Mouse (Mus musculus): ENCODE data around the gene Polk. TPM values are rescaled to one million over a fixed set of nuclear protein-coding genes. Genes with fewer than 3 reads are reported as not detected.

Gene Polk
- polyA plus RNA-seq, 1 experiment, result 0.30 TPM

DNA sequence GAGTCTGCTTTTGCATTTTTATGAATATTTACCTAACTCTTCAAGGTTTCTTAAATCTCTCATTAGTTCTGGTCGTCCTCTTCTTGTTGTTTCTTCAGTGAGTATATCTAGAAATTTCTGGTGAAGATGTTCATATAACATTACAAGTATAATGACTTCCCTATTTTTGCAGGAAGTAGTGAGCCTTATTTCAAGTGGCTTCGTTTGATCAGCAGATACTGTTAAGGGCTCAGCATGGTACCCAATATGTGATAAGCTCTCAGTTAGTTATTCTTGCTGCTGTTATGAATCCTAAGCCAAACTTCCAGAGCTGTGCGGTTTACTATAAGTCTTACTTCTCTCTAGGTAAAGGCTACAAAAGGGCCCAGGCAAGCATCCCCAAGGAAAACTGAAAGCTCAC lies 12.8 kb downstream of the Polk start:
- Histone ChIP-seq H3K4me3 (ENCODE audit: low read depth, low read length) (no peak overlapping the region), H3K27ac (ENCODE audit: insufficient read depth, low read depth, low read length) (no peak overlapping the region), H3K4me1 (ENCODE audit: control insufficient read depth, insufficient read depth, insufficient read length, low read length) (peaks cover 8% of the 10 kb centered on the region; the same call in 1 of the 2 replicates), H3K36me3 (ENCODE audit: control insufficient read depth, insufficient read depth, low read length) (no peaks in the 10 kb centered on the region), H3K27me3 (ENCODE audit: control insufficient read depth, insufficient read depth, low read length) (no peaks in the 10 kb centered on the region)
- no peak for TF ChIP-seq POLR2A (IDR thresholded peaks at IDR 0.05; ENCODE audit: low read depth, low read length)
- no peak for TF ChIP-seq CTCF (IDR thresholded peaks at IDR 0.05; ENCODE audit: extremely low read depth, insufficient read length, insufficient replicate concordance, low read depth, low read length)
- 82% methylated on average over 3 of the region's 3 CpGs for WGBS

- WGBS, result 77% methylated on average over 3 of the region's 3 CpGs
These were observed 13.6 kb downstream of the Polk start for GRCm38 (mm10) chr13:96528776-96529175.

GRCm38 (mm10) chr13:96527856-96528255 lies 14.5 kb downstream of the Polk start:
- Histone ChIP-seq H3K4me1 (ENCODE audit: control insufficient read depth, insufficient read depth, insufficient read length, low read length) (peaks cover 8% of the 10 kb centered on the region; the same call in 1 of the 2 replicates), H3K27me3 (ENCODE audit: control insufficient read depth, insufficient read depth, low read length) (no peaks in the 10 kb centered on the region), H3K27ac (ENCODE audit: insufficient read depth, low read depth, low read length) (no peak overlapping the region), H3K4me3 (ENCODE audit: low read depth, low read length) (no peak overlapping the region), H3K36me3 (ENCODE audit: control insufficient read depth, insufficient read depth, low read length) (no peaks in the 10 kb centered on the region)
- TF ChIP-seq POLR2A (IDR thresholded peaks at IDR 0.05; ENCODE audit: low read depth, low read length) (no peak), CTCF (IDR thresholded peaks at IDR 0.05; ENCODE audit: extremely low read depth, insufficient read length, insufficient replicate concordance, low read depth, low read length) (no peak)
- whole genome bisulfite sequencing, result 88% methylated on average over 11 of the region's 11 CpGs

More at GRCm38 (mm10) chr13:96528776-96529175, 13.6 kb downstream of the Polk start:
- no peaks in the 10 kb centered on the region for H3K27me3 ChIP-seq (ENCODE audit: control insufficient read depth, insufficient read depth, low read length)
- H3K27ac ChIP-seq (ENCODE audit: insufficient read depth, low read depth, low read length), result no peak overlapping the region
- H3K36me3 ChIP-seq (ENCODE audit: control insufficient read depth, insufficient read depth, low read length), result no peaks in the 10 kb centered on the region
- TF ChIP-seq POLR2A (IDR thresholded peaks at IDR 0.05; ENCODE audit: low read depth, low read length), result no peak
- TF ChIP-seq CTCF (IDR thresholded peaks at IDR 0.05; ENCODE audit: extremely low read depth, insufficient read length, insufficient replicate concordance, low read depth, low read length), result no peak
- H3K4me3 ChIP-seq (ENCODE audit: low read depth, low read length), result no peak overlapping the region
- H3K4me1 ChIP-seq (ENCODE audit: control insufficient read depth, insufficient read depth, insufficient read length, low read length), result peaks cover 8% of the 10 kb centered on the region; the same call in 1 of the 2 replicates

GRCm38 (mm10) chr13:96527022-96527421 lies 15.4 kb downstream of the Polk start:
- no peak for TF ChIP-seq CTCF (IDR thresholded peaks at IDR 0.05; ENCODE audit: extremely low read depth, insufficient read length, insufficient replicate concordance, low read depth, low read length)
- TF ChIP-seq POLR2A (IDR thresholded peaks at IDR 0.05; ENCODE audit: low read depth, low read length), result no peak
- H3K4me1 ChIP-seq (ENCODE audit: control insufficient read depth, insufficient read depth, insufficient read length, low read length), result peaks cover 4% of the 10 kb centered on the region; the same call in 1 of the 2 replicates
- no peaks in the 10 kb centered on the region for H3K27me3 ChIP-seq (ENCODE audit: control insufficient read depth, insufficient read depth, low read length)
- H3K36me3 ChIP-seq (ENCODE audit: control insufficient read depth, insufficient read depth, low read length), result no peaks in the 10 kb centered on the region
- H3K4me3 ChIP-seq (ENCODE audit: low read depth, low read length), result no peak overlapping the region
- H3K27ac ChIP-seq (ENCODE audit: insufficient read depth, low read depth, low read length), result no peak overlapping the region
- WGBS, result 88% methylated on average over 3 of the region's 3 CpGs

DNA sequence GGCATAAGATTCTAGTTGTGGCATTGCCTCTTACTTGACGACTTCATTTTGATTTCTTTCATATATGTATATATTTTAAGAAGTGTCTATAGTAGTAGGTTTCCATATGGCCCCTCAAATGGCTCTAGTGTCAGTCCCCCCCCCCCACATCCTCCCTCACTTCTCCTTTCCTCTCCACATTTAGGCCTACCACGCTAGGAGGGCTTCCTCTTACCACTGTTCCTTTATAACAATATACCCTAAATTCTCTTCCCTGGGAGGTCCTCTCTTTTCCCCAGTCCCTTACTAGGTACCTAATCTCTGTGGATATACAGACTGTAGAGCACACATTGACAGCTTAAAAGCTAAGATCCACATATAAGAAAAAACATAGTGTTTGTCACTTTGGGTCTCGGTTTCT lies 21.1 kb downstream of the Polk start:
- no peak overlapping the region for H3K27ac ChIP-seq (ENCODE audit: insufficient read depth, low read depth, low read length)
- 95% methylated on average over 3 of the region's 3 CpGs for WGBS
- TF ChIP-seq CTCF (IDR thresholded peaks at IDR 0.05; ENCODE audit: extremely low read depth, insufficient read length, insufficient replicate concordance, low read depth, low read length), result no peak
- no peak for TF ChIP-seq POLR2A (IDR thresholded peaks at IDR 0.05; ENCODE audit: low read depth, low read length)
- H3K36me3 ChIP-seq (ENCODE audit: control insufficient read depth, insufficient read depth, low read length), result no peaks in the 10 kb centered on the region
- H3K4me3 ChIP-seq (ENCODE audit: low read depth, low read length), result no peak overlapping the region
- no peaks in the 10 kb centered on the region for H3K27me3 ChIP-seq (ENCODE audit: control insufficient read depth, insufficient read depth, low read length)
- H3K4me1 ChIP-seq (ENCODE audit: control insufficient read depth, insufficient read depth, insufficient read length, low read length), result no peaks in the 10 kb centered on the region

DNA sequence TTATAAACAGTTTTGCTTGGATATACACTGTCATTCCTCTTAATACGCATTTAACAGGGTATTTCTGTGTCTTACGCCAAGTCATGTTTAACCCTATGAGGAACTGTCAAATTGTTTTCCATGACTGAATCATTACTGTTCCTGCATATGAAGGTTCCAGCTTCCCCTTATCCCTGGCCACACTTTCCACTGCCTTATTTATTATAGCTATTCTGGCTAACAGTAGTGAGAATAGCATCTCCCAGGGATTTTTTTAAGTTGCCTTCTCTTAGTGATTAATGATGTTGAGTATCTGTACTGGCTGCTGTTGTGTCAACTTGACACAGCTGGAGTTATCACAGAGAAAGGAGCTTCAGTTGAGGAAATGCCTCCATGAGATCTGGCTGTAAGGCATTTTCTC lies 25.0 kb downstream of the Polk start:
- 90% methylated on average over 2 of the region's 2 CpGs for WGBS
- Histone ChIP-seq H3K27ac (ENCODE audit: insufficient read depth, low read depth, low read length) (no peak overlapping the region), H3K4me1 (ENCODE audit: control insufficient read depth, insufficient read depth, insufficient read length, low read length) (no peaks in the 10 kb centered on the region)

DNA sequence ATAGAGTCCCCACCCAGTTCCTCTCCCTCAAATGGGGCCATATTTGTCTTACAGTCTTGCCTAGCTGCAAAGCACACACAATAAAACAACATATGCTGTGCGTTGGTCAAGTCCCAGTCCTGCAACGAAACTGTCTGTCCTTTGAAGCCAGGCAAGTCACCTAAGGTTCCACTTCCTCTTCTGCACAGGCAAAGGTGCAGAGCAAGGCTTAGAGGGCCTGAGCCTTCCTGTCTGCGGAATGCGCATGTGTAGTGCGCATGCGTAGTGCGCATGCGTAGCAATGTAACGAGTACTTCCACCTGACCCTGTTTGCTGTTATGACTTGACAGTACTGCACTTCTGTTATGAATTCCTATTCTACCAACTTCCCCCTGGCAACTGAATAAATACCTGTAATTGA lies 26.1 kb downstream of the Polk start:
- Histone ChIP-seq H3K27me3 (ENCODE audit: control insufficient read depth, insufficient read depth, low read length) (no peaks in the 10 kb centered on the region), H3K4me3 (ENCODE audit: low read depth, low read length) (no peak overlapping the region), H3K4me1 (ENCODE audit: control insufficient read depth, insufficient read depth, insufficient read length, low read length) (no peaks in the 10 kb centered on the region), H3K36me3 (ENCODE audit: control insufficient read depth, insufficient read depth, low read length) (peaks cover 4% of the 10 kb centered on the region), H3K27ac (ENCODE audit: insufficient read depth, low read depth, low read length) (no peak overlapping the region)
- WGBS, result 85% methylated on average over 9 of the region's 9 CpGs
- TF ChIP-seq POLR2A (IDR thresholded peaks at IDR 0.05; ENCODE audit: low read depth, low read length), result no peak

More for the DNA sequence above, 25.0 kb downstream of the Polk start:
- TF ChIP-seq CTCF (IDR thresholded peaks at IDR 0.05; ENCODE audit: extremely low read depth, insufficient read length, insufficient replicate concordance, low read depth, low read length) (no peak), POLR2A (IDR thresholded peaks at IDR 0.05; ENCODE audit: low read depth, low read length) (no peak)
- Histone ChIP-seq H3K4me3 (ENCODE audit: low read depth, low read length) (no peak overlapping the region), H3K27me3 (ENCODE audit: control insufficient read depth, insufficient read depth, low read length) (no peaks in the 10 kb centered on the region), H3K36me3 (ENCODE audit: control insufficient read depth, insufficient read depth, low read length) (peaks cover 4% of the 10 kb centered on the region)

All from small intestine, adult 2 months (tissue).